Mouse (Mus musculus) embryonic fibroblast, embryonic 13.5 days (primary cell): ENCODE measurements around the gene Arid4b. TPM values are rescaled to one million over a fixed set of nuclear protein-coding genes. Genes with fewer than 3 reads are reported as not detected.
"Not testable (repeated sequence)": the region's sequence is repeated elsewhere in the genome, so short reads cannot be mapped to it uniquely, and the experiment has no call there.

Source experiments
- H3K27ac ChIP-seq: 2 replicates; pipeline ENCODE4 v1.5.1; 2012; ENCODE audit warnings: low read length, control low read depth, inconsistent platforms; ENCODE audit not compliant: insufficient read depth
- H3K4me1 ChIP-seq: 2 replicates; pipeline ENCODE4 v1.6.1; 2011; ENCODE audit warnings: low read length; ENCODE audit not compliant: control insufficient read depth, insufficient read depth
- H3K4me3 ChIP-seq: 2 replicates; pipeline ENCODE4 v1.5.1; 2011; ENCODE audit warnings: mild to moderate bottlenecking, control low read depth, low read length; ENCODE audit not compliant: insufficient read depth
- CTCF ChIP-seq: IDR thresholded peaks from 2 replicates; pipeline ENCODE4 v1.5.1; 2011; ENCODE audit warnings: mild to moderate bottlenecking, control low read depth, low read length, moderate library complexity, borderline replicate concordance; ENCODE audit not compliant: insufficient read depth
- POLR2A ChIP-seq: IDR thresholded peaks from 2 replicates; pipeline ENCODE4 v1.6.1; 2011; ENCODE audit warnings: low read depth, mild to moderate bottlenecking, control low read depth, low read length, moderate library complexity
- polyA plus RNA-seq: library from polyadenylated mRNA; stranded (reverse); fragments of >200 nt; gene quantifications from 2 replicates; pipeline ENCODE4 v1.2.4, GENCODE M21; 2011; ENCODE audit warnings: low read depth; ENCODE audit not compliant: missing spikeins, insufficient read length

The Arid4b gene
- polyA plus RNA-seq, result 36.9 and 41.9 TPM in 2 replicates

- Histone ChIP-seq H3K27ac (peak within 1 kb of the TSS; percentile 90), H3K4me3 (peak within 1 kb of the TSS; percentile 91), H3K4me1 (no peaks in the 10 kb centered on the region; the same call in 1 of the 2 replicates)
- peak; percentile 93 for TF ChIP-seq POLR2A
- TF ChIP-seq CTCF, result no peak
Observed at GRCm38 (mm10) chr13:14063013-14063941, at the start of gene Arid4b, which contains the start of gene Ggps1. Arid4b (plus strand) TSS chr13:14063232. Ggps1 (minus strand) TSS chr13:14063488.

DNA sequence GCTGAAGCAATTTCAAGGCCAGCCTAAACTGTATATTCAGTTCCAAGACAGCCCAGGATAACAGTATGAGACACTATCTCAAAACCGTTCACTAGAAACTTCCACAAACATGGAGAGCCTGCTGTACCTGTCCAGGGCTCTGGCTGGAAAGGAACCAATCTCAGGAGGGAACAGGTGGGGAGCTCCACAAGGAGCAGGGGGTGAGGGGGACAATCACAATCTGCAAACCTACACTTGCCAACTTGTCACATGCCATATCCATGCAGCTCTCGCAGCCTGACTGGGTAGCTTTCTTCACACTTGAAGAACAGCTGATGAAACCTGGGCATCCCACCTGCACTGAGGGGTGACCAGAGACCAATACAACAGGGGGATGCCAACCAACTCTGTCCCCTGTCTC, 49.0 kb upstream of the Arid4b start:
- Histone ChIP-seq H3K27ac (no peak overlapping the region), H3K4me3 (no peak overlapping the region), H3K4me1 (no peaks in the 10 kb centered on the region)
- no peak for TF ChIP-seq CTCF
- TF ChIP-seq POLR2A, result no peak

DNA sequence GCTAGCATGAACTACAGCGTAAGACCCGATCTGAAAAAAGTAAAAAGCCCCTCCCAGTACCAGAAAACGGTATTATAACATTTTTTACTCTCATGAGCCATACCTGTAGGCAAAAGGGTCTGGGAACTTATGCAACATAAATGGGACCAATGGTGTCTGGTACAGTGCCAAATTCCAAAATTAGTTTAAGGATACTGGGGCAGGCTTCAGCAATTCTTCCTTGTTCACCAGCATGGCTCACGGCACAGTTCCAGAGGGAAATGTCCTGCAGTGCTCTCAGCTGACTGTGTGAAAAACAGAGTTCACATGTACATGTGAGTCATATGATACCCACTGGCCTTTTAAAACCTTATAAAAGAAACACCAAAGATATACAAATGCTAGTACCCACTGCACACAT, 48.5 kb upstream of the Arid4b start:
- no peak overlapping the region for H3K4me3 ChIP-seq
- H3K4me1 ChIP-seq, result no peaks in the 10 kb centered on the region
- TF ChIP-seq CTCF, result no peak
- TF ChIP-seq POLR2A, result no peak
- no peak overlapping the region for H3K27ac ChIP-seq

DNA sequence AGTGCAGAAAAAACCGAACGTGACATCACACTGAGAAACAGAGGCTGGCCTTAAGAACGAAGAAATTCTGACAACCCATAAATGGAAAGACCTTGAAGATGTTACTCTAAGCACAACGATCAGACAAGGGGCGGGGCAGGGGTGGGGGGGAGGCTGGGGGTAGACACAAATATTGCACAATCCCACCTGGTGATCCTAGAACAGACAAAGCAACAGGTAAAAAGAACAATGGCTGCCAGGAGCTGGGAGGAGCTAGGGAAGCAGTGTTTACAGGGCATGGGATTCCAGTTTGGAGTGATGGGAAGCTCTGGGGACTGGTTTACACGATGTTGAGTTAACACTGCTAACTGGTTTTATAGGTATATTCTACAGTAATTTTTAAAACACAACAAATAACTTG, 47.4 kb upstream of the Arid4b start:
- no peak overlapping the region for H3K4me3 ChIP-seq
- no peak for TF ChIP-seq POLR2A
- no peak for TF ChIP-seq CTCF
- no peak overlapping the region for H3K27ac ChIP-seq
- no peaks in the 10 kb centered on the region for H3K4me1 ChIP-seq

GRCm38 (mm10) chr13:14018283-14018682, 44.7 kb upstream of the Arid4b start:
- Histone ChIP-seq H3K4me1 (no peaks in the 10 kb centered on the region), H3K4me3 (no peak overlapping the region), H3K27ac (no peak overlapping the region)
- TF ChIP-seq CTCF, result no peak

- no peak overlapping the region for H3K4me3 ChIP-seq
- no peak for TF ChIP-seq CTCF
- TF ChIP-seq POLR2A, result no peak
- H3K27ac ChIP-seq, result no peak overlapping the region
- no peaks in the 10 kb centered on the region for H3K4me1 ChIP-seq
Observed at GRCm38 (mm10) chr13:14018852-14019251, 44.2 kb upstream of the Arid4b start.

DNA sequence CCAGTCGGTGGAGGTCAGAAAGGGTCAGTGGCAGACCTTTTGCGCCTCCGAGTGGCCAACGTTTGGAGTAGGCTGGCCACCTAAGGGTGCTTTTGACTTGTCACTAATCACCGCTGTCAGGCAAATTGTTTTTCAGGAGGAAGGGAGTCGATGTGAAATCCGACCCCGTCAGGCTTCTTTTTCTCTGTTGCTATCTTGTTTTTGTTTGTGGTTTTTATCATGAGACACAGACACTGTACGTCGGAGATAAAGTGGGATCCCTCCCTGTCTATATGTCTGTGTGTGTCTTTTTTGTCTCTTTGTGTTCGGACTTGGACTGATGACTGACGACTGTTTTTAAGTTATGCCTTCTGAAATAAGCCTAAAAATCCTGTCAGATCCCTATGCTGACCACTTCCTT, 41.6 kb upstream of the Arid4b start:
- H3K4me1 ChIP-seq, H3K4me3 ChIP-seq, H3K27ac ChIP-seq: not testable (repeated sequence)

- Histone ChIP-seq H3K4me1 (no peaks in the 10 kb centered on the region), H3K4me3 (no peak overlapping the region)
- TF ChIP-seq CTCF, result no peak
- TF ChIP-seq POLR2A, result no peak
Observed at GRCm38 (mm10) chr13:14025554-14025953, 37.5 kb upstream of the Arid4b start.

GRCm38 (mm10) chr13:14026154-14026820, 36.7 kb upstream of the Arid4b start:
- no peaks in the 10 kb centered on the region for H3K4me1 ChIP-seq
- H3K27ac ChIP-seq, result no peak overlapping the region
- no peak overlapping the region for H3K4me3 ChIP-seq
- TF ChIP-seq CTCF, result no peak
- no peak for TF ChIP-seq POLR2A

More at GRCm38 (mm10) chr13:14025554-14025953, 37.5 kb upstream of the Arid4b start:
- H3K27ac ChIP-seq, result no peak overlapping the region
